Mouse (Mus musculus) spleen, postnatal 36 days (tissue): ENCODE results near the gene Ptpn12.

Source experiments
- DNase-seq, 2 experiments: peaks; one replicate each; pipeline ENCODE4 v3.0.0; 2022; ENCODE audit warnings: low spot score in 2 of 2, mixed read lengths in 1 of 2

Gene Ptpn12

GRCm38 (mm10) chr5:21055820-21056531 lies at the start of gene Ptpn12:
Ptpn12 (minus strand) TSS chr5:21055911.
- peak; percentile 95 for DNase-seq

- DNase-seq, result no peak
These were observed 35.5 kb upstream of the Ptpn12 start for GRCm38 (mm10) chr5:21091179-21091578.

- no peak for DNase-seq
These were observed 1.5 kb upstream of the Ptpn12 start for GRCm38 (mm10) chr5:21057217-21057616.

- DNase-seq, result no peak
These were observed 884 bp upstream of the Ptpn12 start for GRCm38 (mm10) chr5:21056595-21056994.

- DNase-seq, result peak; percentile 30 to 33
These were observed 466 bp downstream of the Ptpn12 start for GRCm38 (mm10) chr5:21055071-21055819.

- peak; percentile 27 to 46 for DNase-seq
These were observed 1.1 kb downstream of the Ptpn12 start for GRCm38 (mm10) chr5:21054472-21055070.

- no peak for DNase-seq
These were observed 2.0 kb downstream of the Ptpn12 start for GRCm38 (mm10) chr5:21053571-21054307.

GRCm38 (mm10) chr5:21052521-21052920 lies 3.2 kb downstream of the Ptpn12 start:
- DNase-seq, result no peak

GRCm38 (mm10) chr5:21050770-21051122 lies 5.0 kb downstream of the Ptpn12 start:
- DNase-seq, result no peak

- DNase-seq, result no peak
These were observed 5.5 kb downstream of the Ptpn12 start for GRCm38 (mm10) chr5:21050061-21050769.

- DNase-seq, result no peak
These were observed 6.7 kb downstream of the Ptpn12 start for GRCm38 (mm10) chr5:21049006-21049405.

GRCm38 (mm10) chr5:21047114-21047513 lies 8.6 kb downstream of the Ptpn12 start:
- DNase-seq, result no peak

GRCm38 (mm10) chr5:21046150-21047048 lies 9.3 kb downstream of the Ptpn12 start:
- DNase-seq, result peak in 1 of 2 experiments; percentile 18

GRCm38 (mm10) chr5:21045462-21045861 lies 10.2 kb downstream of the Ptpn12 start:
- DNase-seq, result no peak

GRCm38 (mm10) chr5:21038100-21038499 lies 17.6 kb downstream of the Ptpn12 start:
- no peak for DNase-seq

GRCm38 (mm10) chr5:21035689-21036480 lies 19.8 kb downstream of the Ptpn12 start:
- no peak for DNase-seq

- DNase-seq, result no peak
These were observed 21.2 kb downstream of the Ptpn12 start for GRCm38 (mm10) chr5:21034388-21034966.

- no peak for DNase-seq
These were observed 22.2 kb downstream of the Ptpn12 start for GRCm38 (mm10) chr5:21033382-21034056.

- DNase-seq, result no peak
These were observed 23.1 kb downstream of the Ptpn12 start for GRCm38 (mm10) chr5:21032626-21033025.
